Mouse (Mus musculus): ENCODE measurements around the gene Sf3b2. TPM values are rescaled to one million over a fixed set of nuclear protein-coding genes. Genes with fewer than 3 reads are reported as not detected.
A peak's percentile ranks its signal among the peaks of the same experiment; 100 is the strongest.

Gene Sf3b2
- 224 and 239 TPM in 2 replicates for polyA plus RNA-seq (2014; fragmentation: Nextera tagmentation; extraction: Ambion mirVana)

- peak within 1 kb of the TSS; percentile 77 for H3K27ac ChIP-seq (ENCODE audit: low read depth, low read length)
- under 1% methylated on average over 46 of the region's 46 CpGs for WGBS (ENCODE audit: insufficient replicate concordance)
- H3K4me1 ChIP-seq (ENCODE audit: control insufficient read depth, insufficient read depth, low read length): peaks cover 22% of the 10 kb centered on the region
- H3K4me2 ChIP-seq: peak within 1 kb of the TSS; percentile 76
- H3K27me3 ChIP-seq (ENCODE audit: control insufficient read depth, insufficient read depth, low read length): 0 out of 2 replicates have a peak, but pooled peaks cover 3% of the 10 kb centered on the region
- no peaks in the 10 kb centered on the region for H3K9me3 ChIP-seq (replicated peaks; ENCODE audit: control insufficient read depth, low read length)
- peak within 1 kb of the TSS; percentile 91 for H3K9ac ChIP-seq (ENCODE audit: low read depth, low read length)
- peaks cover 22% of the 10 kb centered on the region for H3K36me3 ChIP-seq (ENCODE audit: control insufficient read depth, insufficient read depth, low read length)
- peak; percentile 89 for ATAC-seq (replicated peaks; ENCODE audit: insufficient number of reproducible peaks, low FRiP score, low TSS enrichment)
- H3K4me3 ChIP-seq (ENCODE audit: low read depth, low read length): peak within 1 kb of the TSS; percentile 95
These were observed at the start of gene Sf3b2 for GRCm38 (mm10) chr19:5294972-5295735. Gene Sf3b2 (minus strand): TSS chr19:5295455.

- Histone ChIP-seq H3K9me3 (replicated peaks; ENCODE audit: control insufficient read depth, low read length) (no peaks in the 10 kb centered on the region), H3K36me3 (ENCODE audit: control insufficient read depth, insufficient read depth, low read length) (no peaks in the 10 kb centered on the region), H3K4me2 (no peak overlapping the region), H3K9ac (ENCODE audit: low read depth, low read length) (no peak overlapping the region), H3K4me3 (ENCODE audit: low read depth, low read length) (no peak overlapping the region), H3K27me3 (ENCODE audit: control insufficient read depth, insufficient read depth, low read length) (no peaks in the 10 kb centered on the region), H3K4me1 (ENCODE audit: control insufficient read depth, insufficient read depth, low read length) (no peaks in the 10 kb centered on the region), H3K27ac (ENCODE audit: low read depth, low read length) (no peak overlapping the region)
- ATAC-seq (replicated peaks; ENCODE audit: insufficient number of reproducible peaks, low FRiP score, low TSS enrichment): no peak
- WGBS (ENCODE audit: insufficient replicate concordance): 87% methylated on average over 7 of the region's 7 CpGs
These were observed 46.1 kb upstream of the Sf3b2 start for GRCm38 (mm10) chr19:5341360-5341759.

GRCm38 (mm10) chr19:5337975-5338374 lies 42.7 kb upstream of the Sf3b2 start:
- no peak overlapping the region for H3K9ac ChIP-seq (ENCODE audit: low read depth, low read length)
- no peaks in the 10 kb centered on the region for H3K36me3 ChIP-seq (ENCODE audit: control insufficient read depth, insufficient read depth, low read length)
- H3K4me3 ChIP-seq (ENCODE audit: low read depth, low read length): no peak overlapping the region
- no peaks in the 10 kb centered on the region for H3K27me3 ChIP-seq (ENCODE audit: control insufficient read depth, insufficient read depth, low read length)
- ATAC-seq (replicated peaks; ENCODE audit: insufficient number of reproducible peaks, low FRiP score, low TSS enrichment): no peak
- 16% methylated on average over 5 of the region's 5 CpGs for WGBS (ENCODE audit: insufficient replicate concordance)
- H3K9me3 ChIP-seq (replicated peaks; ENCODE audit: control insufficient read depth, low read length): no peaks in the 10 kb centered on the region
- no peak overlapping the region for H3K27ac ChIP-seq (ENCODE audit: low read depth, low read length)
- H3K4me1 ChIP-seq (ENCODE audit: control insufficient read depth, insufficient read depth, low read length): no peaks in the 10 kb centered on the region
- no peak overlapping the region for H3K4me2 ChIP-seq

- no peak within 1 kb of the TSS for H3K4me3 ChIP-seq (ENCODE audit: low read depth, low read length)
- WGBS (ENCODE audit: insufficient replicate concordance): 86% methylated on average over 6 of the region's 6 CpGs
- H3K9me3 ChIP-seq (replicated peaks; ENCODE audit: control insufficient read depth, low read length): no peaks in the 10 kb centered on the region
- H3K4me1 ChIP-seq (ENCODE audit: control insufficient read depth, insufficient read depth, low read length): no peaks in the 10 kb centered on the region
- no peak within 1 kb of the TSS for H3K4me2 ChIP-seq
- H3K27ac ChIP-seq (ENCODE audit: low read depth, low read length): no peak within 1 kb of the TSS
- no peak within 1 kb of the TSS for H3K9ac ChIP-seq (ENCODE audit: low read depth, low read length)
- no peaks in the 10 kb centered on the region for H3K27me3 ChIP-seq (ENCODE audit: control insufficient read depth, insufficient read depth, low read length)
- no peaks in the 10 kb centered on the region for H3K36me3 ChIP-seq (ENCODE audit: control insufficient read depth, insufficient read depth, low read length)
- no peak for ATAC-seq (replicated peaks; ENCODE audit: insufficient number of reproducible peaks, low FRiP score, low TSS enrichment)
These were observed 40.2 kb upstream of the Sf3b2 start, which contains the start of gene Catsper1 for GRCm38 (mm10) chr19:5335441-5335840. Gene Catsper1 (plus strand): TSS chr19:5335741.

- no peak overlapping the region for H3K27ac ChIP-seq (ENCODE audit: low read depth, low read length)
These were observed 39.5 kb upstream of the Sf3b2 start for GRCm38 (mm10) chr19:5334741-5335140.

GRCm38 (mm10) chr19:5327970-5328369 lies 32.7 kb upstream of the Sf3b2 start:
- Histone ChIP-seq H3K9ac (ENCODE audit: low read depth, low read length) (no peak overlapping the region), H3K27me3 (ENCODE audit: control insufficient read depth, insufficient read depth, low read length) (no peaks in the 10 kb centered on the region), H3K4me2 (no peak overlapping the region), H3K36me3 (ENCODE audit: control insufficient read depth, insufficient read depth, low read length) (no peaks in the 10 kb centered on the region), H3K4me1 (ENCODE audit: control insufficient read depth, insufficient read depth, low read length) (no peaks in the 10 kb centered on the region), H3K4me3 (ENCODE audit: low read depth, low read length) (no peak overlapping the region), H3K27ac (ENCODE audit: low read depth, low read length) (no peak overlapping the region), H3K9me3 (replicated peaks; ENCODE audit: control insufficient read depth, low read length) (no peaks in the 10 kb centered on the region)
- ATAC-seq (replicated peaks; ENCODE audit: insufficient number of reproducible peaks, low FRiP score, low TSS enrichment): no peak
- WGBS (ENCODE audit: insufficient replicate concordance): 75% methylated on average over 19 of the region's 19 CpGs

More at GRCm38 (mm10) chr19:5334741-5335140, 39.5 kb upstream of the Sf3b2 start:
- Histone ChIP-seq H3K36me3 (ENCODE audit: control insufficient read depth, insufficient read depth, low read length) (no peaks in the 10 kb centered on the region), H3K27me3 (ENCODE audit: control insufficient read depth, insufficient read depth, low read length) (no peaks in the 10 kb centered on the region), H3K4me2 (no peak overlapping the region), H3K9ac (ENCODE audit: low read depth, low read length) (no peak overlapping the region), H3K4me3 (ENCODE audit: low read depth, low read length) (no peak overlapping the region), H3K9me3 (replicated peaks; ENCODE audit: control insufficient read depth, low read length) (no peaks in the 10 kb centered on the region), H3K4me1 (ENCODE audit: control insufficient read depth, insufficient read depth, low read length) (no peaks in the 10 kb centered on the region)
- no peak for ATAC-seq (replicated peaks; ENCODE audit: insufficient number of reproducible peaks, low FRiP score, low TSS enrichment)
- 48% methylated on average over 5 of the region's 5 CpGs for WGBS (ENCODE audit: insufficient replicate concordance)

- Histone ChIP-seq H3K4me1 (ENCODE audit: control insufficient read depth, insufficient read depth, low read length) (no peaks in the 10 kb centered on the region), H3K27me3 (ENCODE audit: control insufficient read depth, insufficient read depth, low read length) (no peaks in the 10 kb centered on the region), H3K4me3 (ENCODE audit: low read depth, low read length) (no peak overlapping the region), H3K4me2 (no peak overlapping the region), H3K36me3 (ENCODE audit: control insufficient read depth, insufficient read depth, low read length) (no peaks in the 10 kb centered on the region), H3K9ac (ENCODE audit: low read depth, low read length) (no peak overlapping the region), H3K9me3 (replicated peaks; ENCODE audit: control insufficient read depth, low read length) (no peaks in the 10 kb centered on the region), H3K27ac (ENCODE audit: low read depth, low read length) (no peak overlapping the region)
- 46% methylated on average over 17 of the region's 17 CpGs for WGBS (ENCODE audit: insufficient replicate concordance)
- ATAC-seq (replicated peaks; ENCODE audit: insufficient number of reproducible peaks, low FRiP score, low TSS enrichment): no peak
These were observed 28.5 kb upstream of the Sf3b2 start for GRCm38 (mm10) chr19:5323801-5324200.

- ATAC-seq (replicated peaks; ENCODE audit: insufficient number of reproducible peaks, low FRiP score, low TSS enrichment): no peak
- no peaks in the 10 kb centered on the region for H3K4me1 ChIP-seq (ENCODE audit: control insufficient read depth, insufficient read depth, low read length)
- 0 out of 2 replicates have a peak, but pooled peaks cover 3% of the 10 kb centered on the region for H3K9me3 ChIP-seq (replicated peaks; ENCODE audit: control insufficient read depth, low read length)
- no peak overlapping the region for H3K4me2 ChIP-seq
- H3K27me3 ChIP-seq (ENCODE audit: control insufficient read depth, insufficient read depth, low read length): peaks cover under 1% of the 10 kb centered on the region; the same call in 1 of the 2 replicates
- no peak overlapping the region for H3K4me3 ChIP-seq (ENCODE audit: low read depth, low read length)
- no peaks in the 10 kb centered on the region for H3K36me3 ChIP-seq (ENCODE audit: control insufficient read depth, insufficient read depth, low read length)
- WGBS (ENCODE audit: insufficient replicate concordance): 86% methylated on average over 8 of the region's 8 CpGs
- H3K27ac ChIP-seq (ENCODE audit: low read depth, low read length): no peak overlapping the region
- H3K9ac ChIP-seq (ENCODE audit: low read depth, low read length): no peak overlapping the region
These were observed 17.9 kb upstream of the Sf3b2 start for GRCm38 (mm10) chr19:5313189-5313588.
